Mouse (Mus musculus): ENCODE measurements around the gene Phb.

DNA sequence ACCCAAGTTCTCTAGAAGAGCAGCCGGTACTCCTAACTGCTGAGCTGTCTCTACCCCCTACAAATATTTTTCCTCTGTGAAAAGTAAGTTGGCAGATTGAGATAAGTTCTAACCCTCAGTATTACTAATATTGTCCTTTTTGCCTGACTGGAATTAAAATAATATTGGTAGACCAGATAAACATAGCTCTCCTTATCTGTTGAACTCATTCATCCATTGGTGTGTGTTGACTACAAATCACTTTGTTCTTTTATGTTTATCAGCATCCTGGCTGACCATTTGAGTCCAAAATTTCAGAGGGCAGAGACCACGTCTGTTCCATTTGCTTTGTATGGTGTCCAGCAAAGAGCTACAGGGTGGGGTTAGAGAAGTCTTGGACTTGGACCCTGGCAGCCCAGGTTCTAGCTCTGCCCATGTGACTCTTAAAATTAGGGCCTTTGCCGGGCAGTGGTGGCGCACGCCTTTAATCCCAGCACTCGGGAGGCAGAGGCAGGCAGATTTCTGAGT, 42.8 kb downstream of the Phb start:
- TF ChIP-seq CTCF (IDR thresholded peaks at IDR 0.05): no peak
- TF ChIP-seq POLR2A (IDR thresholded peaks at IDR 0.05; ENCODE audit: insufficient read depth, low read depth, low read length): no peak
